13 mouse cellular contexts compared by ENCODE assay signal in genomic region chr6:95069753-95070152, GRCm38 (mm10).
"Had no signal": no experiment of that assay in that cellular context is flagged by ENCODE, and none has a peak within 500 bp of the region (broad histone marks: within the 10 kb centered on the region; RNA-seq: fewer than 3 reads in every experiment).

No protein-coding gene starts in this region.

- DNase-seq: kidney, adult 18-20 months; kidney, adult 9 months; kidney, postnatal 14 days; kidney, postnatal 4 days; liver; lung, adult 18-20 months; lung, postnatal 10 days; lung, postnatal 36 days; midbrain, embryonic 14.5 days; thymus, adult 18-20 months; thymus, postnatal 36 days had no signal

- ATAC-seq: intestine, embryonic 16.5 days; liver, embryonic 12.5 days had no signal
